Mouse (Mus musculus) gonadal fat pad, adult 2 months (tissue): ENCODE results near the gene B230307C23Rik. TPM values are rescaled to one million over a fixed set of nuclear protein-coding genes. Genes with fewer than 3 reads are reported as not detected.
"Not testable (repeated sequence)": the region's sequence is repeated elsewhere in the genome, so short reads cannot be mapped to it uniquely, and the experiment has no call there.

Experiments
- DNase-seq: peaks from one replicate; pipeline ENCODE4 v3.0.0-alpha.2; 2012; ENCODE audit warnings: low read depth
- polyA plus RNA-seq: library from polyadenylated mRNA; depleted of rRNA; stranded (reverse); fragments of >200 nt; gene quantifications from 2 replicates; pipeline ENCODE4 v1.2.3, GENCODE M21; 2012; rRNA removed

The B230307C23Rik gene
- polyA plus RNA-seq, 1 experiment, result 5.4 TPM

- no peak for DNase-seq
Measured at GRCm38 (mm10) chr16:98022081-98022480, 25.0 kb downstream of the B230307C23Rik start.

- no peak for DNase-seq
Measured at GRCm38 (mm10) chr16:98022657-98023345, 25.7 kb downstream of the B230307C23Rik start.

DNA sequence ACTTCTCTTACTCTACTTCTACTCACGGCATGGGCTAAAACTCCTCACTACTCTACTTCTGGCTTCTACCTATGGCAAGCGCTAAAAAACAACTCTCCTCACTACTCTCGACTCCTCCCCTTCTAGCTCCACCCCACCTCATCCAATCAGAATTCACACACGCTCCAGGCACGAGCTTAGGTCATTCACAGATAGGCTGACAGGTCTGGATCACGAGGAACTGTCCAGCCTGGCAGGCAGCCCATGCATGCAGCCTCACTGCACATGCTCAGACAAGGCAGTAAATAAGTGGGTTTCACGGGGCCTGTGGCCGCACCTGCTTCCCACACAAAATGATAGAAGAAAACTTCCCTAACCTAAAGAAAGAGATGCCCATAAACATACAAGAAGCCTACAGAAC lies 29.1 kb downstream of the B230307C23Rik start:
- DNase-seq, result not testable (repeated sequence)

- DNase-seq, result not testable (repeated sequence)
Measured at GRCm38 (mm10) chr16:98034971-98035370, 37.9 kb downstream of the B230307C23Rik start.

DNA sequence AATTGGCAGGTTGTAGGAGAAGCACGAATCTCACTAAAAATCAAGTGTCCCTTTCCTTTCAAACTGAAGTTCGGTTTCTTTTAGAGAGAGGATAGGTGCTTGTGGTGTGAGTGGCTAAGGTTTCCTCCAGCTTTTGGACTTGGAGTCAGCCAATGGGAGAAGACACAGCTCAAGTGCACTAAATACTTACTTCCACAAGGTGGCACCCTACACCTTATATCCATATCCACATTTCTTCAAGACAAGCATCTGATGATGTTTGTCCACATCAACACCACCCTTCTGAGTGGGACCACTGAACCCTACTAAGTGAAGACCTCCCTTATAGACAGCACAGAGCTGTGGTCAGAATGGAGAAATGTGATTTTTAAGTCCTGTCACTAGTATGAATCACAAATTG lies 44.6 kb downstream of the B230307C23Rik start:
- DNase-seq, result no peak

DNA sequence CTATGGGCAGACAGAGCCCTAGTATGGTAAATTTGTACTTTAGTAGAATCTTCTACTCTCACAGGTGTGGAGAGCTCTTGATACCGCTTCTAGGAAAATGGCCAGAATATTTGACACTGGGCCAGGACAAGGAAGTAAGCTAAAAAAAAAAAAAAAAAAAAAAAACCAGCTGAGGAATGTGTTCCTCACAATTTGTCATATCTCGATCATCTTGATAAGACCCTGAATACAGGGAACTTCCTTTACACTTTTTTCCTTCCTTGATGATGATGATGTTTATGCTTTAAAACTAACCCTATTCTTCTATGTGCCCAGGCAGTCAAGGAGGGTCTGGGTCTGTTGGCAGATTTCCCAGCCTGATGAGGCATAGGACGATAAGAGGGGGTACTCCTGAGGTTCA lies 82.3 kb downstream of the B230307C23Rik start:
- DNase-seq, result not testable (repeated sequence)

DNA sequence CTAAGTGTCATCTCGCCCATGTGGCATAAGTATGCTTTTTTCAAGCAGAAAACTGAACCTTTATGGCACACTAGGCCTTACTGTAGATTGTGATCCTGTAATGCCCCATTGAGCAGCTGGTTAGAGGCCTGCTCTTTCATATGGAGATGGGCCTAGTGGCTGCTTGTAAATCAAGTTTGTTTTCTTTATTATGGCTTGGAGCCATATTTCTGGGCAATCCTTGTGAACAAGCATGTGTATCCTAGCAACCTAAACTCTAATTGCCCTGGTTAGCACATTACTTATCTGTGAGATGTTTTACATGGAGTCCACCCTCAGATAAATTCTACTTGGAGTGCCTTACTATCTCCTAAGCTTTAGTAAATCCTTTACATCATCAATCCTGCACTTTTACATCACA lies 84.0 kb downstream of the B230307C23Rik start:
- DNase-seq, result not testable (repeated sequence)

Other genes starting within 250 kb of the B230307C23Rik start
- 16.5 and 17.0 TPM in 2 replicates for gene Ripk4, start 233.5 kb upstream of the B230307C23Rik start, polyA plus RNA-seq
- gene Prdm15, start 145.5 kb upstream of the B230307C23Rik start, polyA plus RNA-seq, result 8.4 and 8.6 TPM in 2 replicates
- gene C2cd2, start 34.7 kb upstream of the B230307C23Rik start, polyA plus RNA-seq, result 13.2 and 19.0 TPM in 2 replicates
- gene Zbtb21, start 34.7 kb upstream of the B230307C23Rik start, polyA plus RNA-seq, result 14.6 and 17.5 TPM in 2 replicates
- 4.1 and 4.6 TPM in 2 replicates for gene A630089N07Rik, start 85.1 kb downstream of the B230307C23Rik start, polyA plus RNA-seq